Mouse (Mus musculus) lung, adult 2 months (tissue): ENCODE data around the gene Prim2.

Source experiments
- CTCF ChIP-seq: fragments of 200-500 bp; IDR thresholded peaks from 2 replicates; pipeline ENCODE4 v1.5.1; 2011; ENCODE audit warnings: mild to moderate bottlenecking, low read length, control low read depth; ENCODE audit not compliant: insufficient read depth
- POLR2A ChIP-seq: fragments of 200-500 bp; IDR thresholded peaks from 2 replicates; pipeline ENCODE4 v1.6.1; 2011; ENCODE audit warnings: low read depth, mild to moderate bottlenecking, control low read depth, low read length, borderline replicate concordance; ENCODE audit errors: extremely low read depth

DNA sequence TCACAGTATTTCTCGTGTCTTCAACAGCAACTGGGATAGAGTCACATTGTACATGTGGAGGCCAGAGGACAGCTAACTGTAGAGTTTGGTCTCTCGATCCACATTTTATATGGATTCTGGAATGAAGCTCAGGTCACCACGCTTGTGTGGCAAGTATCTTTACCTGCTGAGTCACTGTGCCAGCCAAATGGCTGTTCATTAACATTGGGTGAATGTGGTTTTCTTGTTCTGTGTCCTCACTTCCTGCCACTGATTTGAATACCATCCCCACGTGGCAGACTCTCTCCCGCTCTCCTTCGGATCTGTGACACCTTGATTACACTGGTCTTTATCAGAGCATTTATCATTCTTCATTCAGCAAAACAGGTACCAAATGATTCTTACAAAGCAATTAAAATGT, 198.5 kb downstream of the Prim2 start:
- TF ChIP-seq POLR2A: no peak
- no peak for TF ChIP-seq CTCF
